Mouse (Mus musculus) lung, adult 2 months (tissue): ENCODE measurements at regions not wholly inside any gene's neighbourhood (a gene's known extent, or its start where the extent isn't known, plus 50 kb on each side); places are given as distances from the start of the nearest gene placed in this dataset.

Experiments used
- CTCF ChIP-seq: fragments of 200-500 bp; IDR thresholded peaks from 2 replicates; pipeline ENCODE4 v1.5.1; 2011; ENCODE audit warnings: mild to moderate bottlenecking, low read length, control low read depth; ENCODE audit not compliant: insufficient read depth
- POLR2A ChIP-seq: fragments of 200-500 bp; IDR thresholded peaks from 2 replicates; pipeline ENCODE4 v1.6.1; 2011; ENCODE audit warnings: low read depth, mild to moderate bottlenecking, control low read depth, low read length, borderline replicate concordance; ENCODE audit errors: extremely low read depth

GRCm38 (mm10) chr16:76725991-76726390, 287.5 kb upstream of the Usp25 start:
- no peak for TF ChIP-seq POLR2A
- no peak for TF ChIP-seq CTCF
